ENCODE assay signal across 9 mouse cellular contexts in the genomic region with DNA sequence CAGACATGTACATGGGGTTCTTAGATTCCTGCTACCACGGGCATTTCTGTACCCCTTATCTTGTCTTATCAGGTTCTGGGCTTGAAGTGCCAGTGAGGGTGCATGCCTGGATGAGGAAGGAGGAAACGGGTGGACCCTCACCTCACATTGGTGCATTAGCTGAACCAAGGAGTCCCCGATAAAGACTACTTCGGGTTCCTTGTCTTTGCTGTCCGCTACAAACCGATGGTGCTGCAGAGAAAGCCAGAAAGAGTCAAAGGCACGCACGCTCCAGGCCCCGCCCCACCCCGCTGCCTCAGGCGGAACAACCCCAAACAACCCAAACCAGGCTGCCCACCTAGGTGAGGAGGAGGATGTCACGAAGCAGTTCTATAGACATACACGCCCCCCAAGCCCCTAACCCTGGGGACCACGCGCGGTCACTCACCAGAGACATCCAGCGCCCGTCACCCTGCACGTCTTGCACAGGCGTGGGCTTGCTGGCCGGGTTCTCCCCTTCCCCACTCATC. TPM values are rescaled to one million over a fixed set of nuclear protein-coding genes. Genes with fewer than 3 reads are reported as not detected.
DNase-seq lines count a peak whose midpoint lies in the region; ATAC-seq and TF ChIP-seq lines count a peak whose summit lies in the region.
"Had no signal": no experiment of that assay in that cellular context is flagged by ENCODE, and none has a peak within 500 bp of the region (broad histone marks: within the 10 kb centered on the region; RNA-seq: fewer than 3 reads in every experiment).

No protein-coding gene starts in this region.

- WGBS in heart, embryonic 13.5 days, result under 1% methylated on average over 21 of the region's 21 CpGs
- WGBS in intestine, postnatal 0 days, result under 1% methylated on average over 21 of the region's 21 CpGs
- under 1% methylated on average over 21 of the region's 21 CpGs for WGBS in midbrain, embryonic 13.5 days

- peak; percentile 8; the same call in 1 of the 2 replicates for ATAC-seq in heart, embryonic 13.5 days (ENCODE audit: extremely low read depth, insufficient number of reproducible peaks, low FRiP score, low TSS enrichment)
- ATAC-seq in intestine, postnatal 0 days, result peak; percentile 30; the same call in 1 of the 2 replicates
- ATAC-seq in midbrain, embryonic 13.5 days, result no peak; the same call in 1 of the 2 replicates

- no peak for TF ChIP-seq POLR2A in embryonic fibroblast, embryonic 13.5 days (IDR thresholded peaks at IDR 0.05; ENCODE audit: low read depth, low read length)

- H3K9me3 ChIP-seq in heart, embryonic 13.5 days, result no peaks in the 10 kb centered on the region
- no peaks in the 10 kb centered on the region for H3K9me3 ChIP-seq in intestine, postnatal 0 days (ENCODE audit: control insufficient read depth)
- H3K9me3 ChIP-seq in midbrain, embryonic 13.5 days, result no peaks in the 10 kb centered on the region

- peak overlapping the region; percentile 79 for H3K4me2 ChIP-seq in heart, embryonic 13.5 days
- H3K4me2 ChIP-seq in intestine, postnatal 0 days (replicated peaks; ENCODE audit: low read depth), result peak overlapping the region; percentile 98
- H3K4me2 ChIP-seq in midbrain, embryonic 13.5 days (replicated peaks), result peak overlapping the region; percentile 74

- peaks cover 41% of the 10 kb centered on the region for H3K4me1 ChIP-seq in heart, embryonic 13.5 days
- no peaks in the 10 kb centered on the region for H3K4me1 ChIP-seq in embryonic fibroblast, embryonic 13.5 days (ENCODE audit: control insufficient read depth, insufficient read depth, low read length)
- H3K4me1 ChIP-seq in intestine, postnatal 0 days (replicated peaks; ENCODE audit: control insufficient read depth, insufficient read depth, low read length), result no peaks in the 10 kb centered on the region
- peaks cover 40% of the 10 kb centered on the region for H3K4me1 ChIP-seq in midbrain, embryonic 13.5 days (replicated peaks)

- H3K36me3 ChIP-seq in heart, embryonic 13.5 days, result peaks cover 42% of the 10 kb centered on the region
- peaks cover 30% of the 10 kb centered on the region for H3K36me3 ChIP-seq in intestine, postnatal 0 days (ENCODE audit: control insufficient read depth, insufficient read depth)
- H3K36me3 ChIP-seq in midbrain, embryonic 13.5 days, result peaks cover 42% of the 10 kb centered on the region

- no peak for DNase-seq in heart, adult 11 months
- peak; percentile 56 for DNase-seq in ES-CJ7 (ENCODE audit: low read depth, low spot score)
- peak; percentile 77 for DNase-seq in thymus, postnatal 14 days
- no peak for DNase-seq in gastrocnemius, postnatal 14 days

- H3K9ac ChIP-seq in heart, embryonic 13.5 days, result peak overlapping the region; percentile 91
- H3K9ac ChIP-seq in intestine, postnatal 0 days (ENCODE audit: low read depth, low read length), result peak overlapping the region; percentile 68
- peak overlapping the region; percentile 97 for H3K9ac ChIP-seq in midbrain, embryonic 13.5 days (replicated peaks)

- no peak for TF ChIP-seq CTCF in embryonic fibroblast, embryonic 13.5 days (IDR thresholded peaks at IDR 0.05; ENCODE audit: borderline replicate concordance, insufficient read depth, low read length)
- no peak for TF ChIP-seq CTCF in intestine, postnatal 0 days (IDR thresholded peaks at IDR 0.05; ENCODE audit: low read depth)

- intact Hi-C loops in gastrocnemius, postnatal 14 days (cut with DNase I; ENCODE audit: low total_unique reads), result no loop called here

- H3K4me3 ChIP-seq in heart, embryonic 13.5 days, result peak overlapping the region; percentile 70
- peak overlapping the region; percentile 67 for H3K4me3 ChIP-seq in embryonic fibroblast, embryonic 13.5 days (ENCODE audit: insufficient read depth, low read length)
- H3K4me3 ChIP-seq in intestine, postnatal 0 days (ENCODE audit: low read depth, low read length), result peak overlapping the region; percentile 80
- peak overlapping the region; percentile 90 for H3K4me3 ChIP-seq in midbrain, embryonic 13.5 days (replicated peaks)

- H3K27me3 ChIP-seq in heart, embryonic 13.5 days (replicated peaks), result no peaks in the 10 kb centered on the region
- H3K27me3 ChIP-seq in intestine, postnatal 0 days (replicated peaks; ENCODE audit: control insufficient read depth, insufficient read depth, low read length), result no peaks in the 10 kb centered on the region
- H3K27me3 ChIP-seq in midbrain, embryonic 13.5 days, result no peaks in the 10 kb centered on the region

- H3K27ac ChIP-seq in heart, embryonic 13.5 days (replicated peaks), result peak overlapping the region; percentile 92
- no peak overlapping the region for H3K27ac ChIP-seq in embryonic fibroblast, embryonic 13.5 days (ENCODE audit: insufficient read depth, low read length)
- H3K27ac ChIP-seq in intestine, postnatal 0 days (ENCODE audit: low read depth, low read length), result peak overlapping the region; percentile 96
- H3K27ac ChIP-seq in midbrain, embryonic 13.5 days, result peak overlapping the region; percentile 99

RNA-seq across cellular contexts. Expression of gene Pafah1b3, which starts 0.8 kb away (rescaled TPM):
- 145 and 154 TPM in 2 replicates for polyA plus RNA-seq in heart, embryonic 13.5 days (2015; fragmentation: Nextera tagmentation; extraction: Ambion mirVana)
- polyA plus RNA-seq in embryonic fibroblast, embryonic 13.5 days (2011; ENCODE audit: insufficient read length, low read depth, missing spikeins), result 46.2 and 48.8 TPM in 2 replicates
- 87.6 and 91.9 TPM in 2 replicates for polyA plus RNA-seq in intestine, postnatal 0 days (2015; fragmentation: Nextera tagmentation; extraction: Ambion mirVana)
- 665 and 668 TPM in 2 replicates for polyA plus RNA-seq in midbrain, embryonic 13.5 days (2015; fragmentation: Nextera tagmentation; extraction: Ambion mirVana)
- total RNA-seq in gastrocnemius, postnatal 14 days (2021), result 1 to 10 TPM; 3.0 to 4.5 TPM

RNA-seq across cellular contexts. Expression of gene Prr19, which starts 4.2 kb away (rescaled TPM):
- polyA plus RNA-seq in heart, embryonic 13.5 days (2015; fragmentation: Nextera tagmentation; extraction: Ambion mirVana), result 0.23 and 0.39 TPM in 2 replicates
- polyA plus RNA-seq in embryonic fibroblast, embryonic 13.5 days (2011; ENCODE audit: insufficient read length, low read depth, missing spikeins), result not detected in 2 replicates
- polyA plus RNA-seq in intestine, postnatal 0 days (2015; fragmentation: Nextera tagmentation; extraction: Ambion mirVana), result 0.12 TPM in 1 of 2 replicates, not detected in the other
- polyA plus RNA-seq in midbrain, embryonic 13.5 days (2015; fragmentation: Nextera tagmentation; extraction: Ambion mirVana), result 2.1 and 3.1 TPM in 2 replicates
- not detected for total RNA-seq in gastrocnemius, postnatal 14 days (2021)
- total RNA-seq: adrenal gland, adult 18-20 months had no signal

RNA-seq across cellular contexts. Expression of gene Tmem145, which starts 8.9 kb away (rescaled TPM):
- polyA plus RNA-seq in heart, embryonic 13.5 days (2015; fragmentation: Nextera tagmentation; extraction: Ambion mirVana), result 0.11 and 0.34 TPM in 2 replicates
- not detected in 2 replicates for polyA plus RNA-seq in embryonic fibroblast, embryonic 13.5 days (2011; ENCODE audit: insufficient read length, low read depth, missing spikeins)
- polyA plus RNA-seq in intestine, postnatal 0 days (2015; fragmentation: Nextera tagmentation; extraction: Ambion mirVana), result 0.69 and 0.92 TPM in 2 replicates
- 41.1 and 47.1 TPM in 2 replicates for polyA plus RNA-seq in midbrain, embryonic 13.5 days (2015; fragmentation: Nextera tagmentation; extraction: Ambion mirVana)
- not detected for total RNA-seq in gastrocnemius, postnatal 14 days (2021)

RNA-seq across cellular contexts. Expression of gene Megf8, which starts 20.0 kb away (rescaled TPM):
- 7.0 and 7.5 TPM in 2 replicates for polyA plus RNA-seq in heart, embryonic 13.5 days (2015; fragmentation: Nextera tagmentation; extraction: Ambion mirVana)
- 32.9 and 38.3 TPM in 2 replicates for polyA plus RNA-seq in embryonic fibroblast, embryonic 13.5 days (2011; ENCODE audit: insufficient read length, low read depth, missing spikeins)
- polyA plus RNA-seq in intestine, postnatal 0 days (2015; fragmentation: Nextera tagmentation; extraction: Ambion mirVana), result 3.4 and 3.8 TPM in 2 replicates
- polyA plus RNA-seq in midbrain, embryonic 13.5 days (2015; fragmentation: Nextera tagmentation; extraction: Ambion mirVana), result 18.9 and 19.8 TPM in 2 replicates
- 10 to 100 TPM; 18.5 to 19.7 TPM for total RNA-seq in gastrocnemius, postnatal 14 days (2021)

RNA-seq across cellular contexts. Expression of gene Cic, which starts 29.5 kb away (rescaled TPM):
- 22.9 and 23.4 TPM in 2 replicates for polyA plus RNA-seq in heart, embryonic 13.5 days (2015; fragmentation: Nextera tagmentation; extraction: Ambion mirVana)
- polyA plus RNA-seq in embryonic fibroblast, embryonic 13.5 days (2011; ENCODE audit: insufficient read length, low read depth, missing spikeins), result 138 and 152 TPM in 2 replicates
- 17.2 and 21.7 TPM in 2 replicates for polyA plus RNA-seq in intestine, postnatal 0 days (2015; fragmentation: Nextera tagmentation; extraction: Ambion mirVana)
- 37.6 and 44.2 TPM in 2 replicates for polyA plus RNA-seq in midbrain, embryonic 13.5 days (2015; fragmentation: Nextera tagmentation; extraction: Ambion mirVana)
- 10 to 100 TPM; 38.2 to 44.1 TPM for total RNA-seq in gastrocnemius, postnatal 14 days (2021)

Comparison
In these comparisons a context has a peak if more than half of its experiments do, and no peak if none do; other contexts are left out.
1. DNase-seq: peak in ES-CJ7 (single experiment) and thymus, postnatal 14 days (single experiment); none in heart, adult 11 months (single experiment) and gastrocnemius, postnatal 14 days (single experiment).
2. RNA of gene Tmem145, which starts 8.9 kb away (polyA plus RNA-seq): 41.1 to 47.1 TPM in midbrain, embryonic 13.5 days; 0.69 to 0.92 TPM in intestine, postnatal 0 days, 0.11 to 0.34 TPM in heart, embryonic 13.5 days and not detected in embryonic fibroblast, embryonic 13.5 days; every median in the first group is over 10 times any median in the second.
3. Peak in every context shown above with its lines, with median percentiles within 50 percentile points of each other: H3K4me2 ChIP-seq, H3K4me3 ChIP-seq and H3K9ac ChIP-seq.